Mouse (Mus musculus) left cerebral cortex, adult 2 months (tissue): ENCODE measurements at regions not wholly inside any gene's neighbourhood (a gene's known extent, or its start where the extent isn't known, plus 50 kb on each side); places are given as distances from the start of the nearest gene placed in this dataset.

ENCODE experiments used
- DNase-seq, 2 experiments: peaks; one replicate each; pipeline ENCODE4 v3.0.0; 2021 to 2022; ENCODE audit warnings: low spot score in 2 of 2, mixed read lengths in 1 of 2; ENCODE audit errors: extremely low spot score in 1 of 2
- H3K27ac ChIP-seq: fragments of 200-600 bp; 2 replicates; pipeline ENCODE4 v1.8.1; 2022
- H3K4me3 ChIP-seq: fragments of 200-600 bp; 2 replicates; pipeline ENCODE4 v1.8.1; 2022
- CTCF ChIP-seq: fragments of 200-600 bp; IDR thresholded peaks from 2 replicates; pipeline ENCODE4 v1.8.1; 2022; ENCODE audit warnings: antibody characterized with exemption, mild to moderate bottlenecking, moderate library complexity
- intact Hi-C: fragments of 180-260 bp; cut with DNase I; formaldehyde crosslinking; loops from one replicate; pipeline ENCODE4 v1.15.1; 2025
- microRNA-seq, 2 experiments: library from miRNA; unstranded; fragments of <30 nt; microRNA quantifications; one replicate each; pipeline ENCODE4 v1.2.0; 2021

GRCm38 (mm10) chr5:118495478-118495760, 65.1 kb upstream of the Med13l start:
- no peak for DNase-seq
- Histone ChIP-seq H3K4me3 (no peak overlapping the region), H3K27ac (no peak overlapping the region)
- TF ChIP-seq CTCF, result no peak
- intact Hi-C loops, result no loop called here

GRCm38 (mm10) chr5:118501624-118502023, 58.9 kb upstream of the Med13l start:
- Histone ChIP-seq H3K4me3 (no peak overlapping the region), H3K27ac (no peak overlapping the region)
- no peak for TF ChIP-seq CTCF
- no peak for DNase-seq
- intact Hi-C loops, result no loop called here

- no peak for TF ChIP-seq CTCF
- DNase-seq, result no peak
- intact Hi-C loops, result no loop called here
- Histone ChIP-seq H3K27ac (no peak overlapping the region), H3K4me3 (no peak overlapping the region)
Observed at GRCm38 (mm10) chr5:118502991-118503390, 57.5 kb upstream of the Med13l start.

- DNase-seq, result no peak
- Histone ChIP-seq H3K27ac (no peak overlapping the region), H3K4me3 (no peak overlapping the region)
- intact Hi-C loops, result no loop called here
- no peak for TF ChIP-seq CTCF
Observed at GRCm38 (mm10) chr5:118504170-118504569, 56.3 kb upstream of the Med13l start.

GRCm38 (mm10) chr5:118504926-118505325, 55.6 kb upstream of the Med13l start:
- no peak for DNase-seq
- intact Hi-C loops, result no loop called here

GRCm38 (mm10) chr5:118509871-118510270, 50.6 kb upstream of the Med13l start:
- intact Hi-C loops, result loop anchor here (5.0 kb wide), 1 partner anchor 178 kb away; no protein-coding TSS in a partner anchor
- no peak for TF ChIP-seq CTCF
- DNase-seq, result no peak

More at GRCm38 (mm10) chr5:118504926-118505325, 55.6 kb upstream of the Med13l start:
- Histone ChIP-seq H3K4me3 (no peak overlapping the region), H3K27ac (no peak overlapping the region)
- TF ChIP-seq CTCF, result no peak

More at GRCm38 (mm10) chr5:118509871-118510270, 50.6 kb upstream of the Med13l start:
- no peak overlapping the region for H3K4me3 ChIP-seq
- no peak overlapping the region for H3K27ac ChIP-seq

Small RNAs in the stretch of these regions (microRNA-seq; reads per million reads assigned to microRNA genes)
- 0 reads per million in 2 experiments for gene Gm26455
